Mouse (Mus musculus): ENCODE data around the gene Atxn7l3. TPM values are rescaled to one million over a fixed set of nuclear protein-coding genes. Genes with fewer than 3 reads are reported as not detected.

Gene Atxn7l3
- total and polyA plus RNA-seq, 3 experiments, result 17.4 to 21.7 (median 19.0) TPM

DNA sequence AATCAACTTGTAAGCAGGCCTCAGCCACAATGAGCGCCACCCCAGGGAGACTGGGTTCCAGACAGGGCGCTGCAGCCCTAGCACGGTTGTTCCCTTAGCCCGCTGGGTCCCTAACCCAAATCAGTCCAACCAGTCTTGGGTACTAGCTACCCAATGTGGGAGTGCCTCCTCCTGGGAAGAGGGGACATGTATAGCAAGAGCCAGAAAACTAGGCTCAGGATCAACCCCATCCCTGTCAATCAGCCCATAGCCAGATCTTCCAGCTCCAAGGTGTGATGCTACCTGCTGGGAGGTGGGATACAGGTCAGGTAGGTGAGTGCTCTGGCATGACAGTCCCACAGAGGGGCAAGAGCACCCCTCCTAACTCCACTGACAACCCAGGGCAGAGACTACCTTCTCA, 6.3 kb downstream of the Atxn7l3 start:
- H3K9ac ChIP-seq (ENCODE audit: low read depth, low read length), result no peak overlapping the region
- intact Hi-C loops (cut with DNase I), result loop anchor here (5.0 kb wide), 1 partner anchor 267 kb away; the partner anchor contains the start of gene Gpatch8
- H3K4me1 ChIP-seq (ENCODE audit: control insufficient read depth, insufficient read depth, low read length), result no peaks in the 10 kb centered on the region
- WGBS, result 94% methylated on average over 4 of the region's 4 CpGs
- no peaks in the 10 kb centered on the region for H3K27me3 ChIP-seq (ENCODE audit: control insufficient read depth, insufficient read depth, low read length)
- no peak for DNase-seq
- H3K4me3 ChIP-seq, result no peak overlapping the region
- H3K36me3 ChIP-seq (ENCODE audit: control insufficient read depth, insufficient read depth, low read length), result no peaks in the 10 kb centered on the region
- TF ChIP-seq POLR2A (IDR thresholded peaks at IDR 0.05; ENCODE audit: insufficient read depth, low read depth, low read length), result no peak
- no peak for TF ChIP-seq CTCF (IDR thresholded peaks at IDR 0.05)
- TF ChIP-seq EP300 (IDR thresholded peaks at IDR 0.05; ENCODE audit: insufficient read depth, low read depth, low read length), result no peak
- no peaks in the 10 kb centered on the region for H3K79me2 ChIP-seq (replicated peaks; ENCODE audit: control insufficient read depth, insufficient read depth, low read length)
- H3K27ac ChIP-seq, result no peak overlapping the region

DNA sequence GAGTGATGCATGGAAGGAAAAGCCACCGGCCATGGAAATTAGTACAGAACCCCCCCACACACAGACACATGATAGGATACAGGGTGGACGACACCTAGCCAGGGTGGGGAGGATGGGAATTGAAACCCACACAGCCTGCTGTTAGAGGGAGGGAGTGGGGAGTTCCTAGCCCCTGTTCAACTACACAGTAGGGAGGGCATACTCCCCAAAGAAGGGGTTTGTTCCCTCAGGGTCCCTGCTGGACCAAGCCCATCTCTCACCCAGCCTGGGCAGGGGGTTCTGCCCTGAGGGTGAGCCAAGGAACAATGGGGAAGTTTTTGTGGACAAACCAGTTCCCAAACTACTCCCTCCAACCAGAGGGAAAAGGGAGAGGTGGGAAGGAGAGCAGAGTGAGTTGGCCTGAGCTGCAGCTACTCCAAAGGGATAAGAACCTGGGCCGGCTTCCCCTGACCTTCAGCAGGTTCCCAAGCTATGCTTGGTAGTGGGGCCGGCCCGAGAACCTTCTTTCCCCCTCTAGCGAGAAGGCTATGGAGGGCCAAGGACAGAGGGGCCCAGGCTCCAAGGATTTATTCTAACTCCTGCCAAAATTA, 6.8 kb downstream of the Atxn7l3 start:
- TF ChIP-seq EP300 (IDR thresholded peaks at IDR 0.05; ENCODE audit: insufficient read depth, low read depth, low read length) (no peak), POLR2A (IDR thresholded peaks at IDR 0.05; ENCODE audit: insufficient read depth, low read depth, low read length) (no peak), CTCF (IDR thresholded peaks at IDR 0.05) (no peak)
- 67% methylated on average over 6 of the region's 6 CpGs for WGBS
- intact Hi-C loops (cut with DNase I), result loop anchor here (5.0 kb wide), 1 partner anchor 268 kb away; the partner anchor contains the start of gene Gpatch8
- no peak overlapping the region for H3K4me3 ChIP-seq
- no peak for DNase-seq
- H3K27ac ChIP-seq, result no peak overlapping the region
- H3K4me1 ChIP-seq (ENCODE audit: control insufficient read depth, insufficient read depth, low read length), result no peaks in the 10 kb centered on the region
- H3K36me3 ChIP-seq (ENCODE audit: control insufficient read depth, insufficient read depth, low read length), result no peaks in the 10 kb centered on the region
- no peak overlapping the region for H3K9ac ChIP-seq (ENCODE audit: low read depth, low read length)
- H3K27me3 ChIP-seq (ENCODE audit: control insufficient read depth, insufficient read depth, low read length), result no peaks in the 10 kb centered on the region
- H3K79me2 ChIP-seq (replicated peaks; ENCODE audit: control insufficient read depth, insufficient read depth, low read length), result no peaks in the 10 kb centered on the region

DNA sequence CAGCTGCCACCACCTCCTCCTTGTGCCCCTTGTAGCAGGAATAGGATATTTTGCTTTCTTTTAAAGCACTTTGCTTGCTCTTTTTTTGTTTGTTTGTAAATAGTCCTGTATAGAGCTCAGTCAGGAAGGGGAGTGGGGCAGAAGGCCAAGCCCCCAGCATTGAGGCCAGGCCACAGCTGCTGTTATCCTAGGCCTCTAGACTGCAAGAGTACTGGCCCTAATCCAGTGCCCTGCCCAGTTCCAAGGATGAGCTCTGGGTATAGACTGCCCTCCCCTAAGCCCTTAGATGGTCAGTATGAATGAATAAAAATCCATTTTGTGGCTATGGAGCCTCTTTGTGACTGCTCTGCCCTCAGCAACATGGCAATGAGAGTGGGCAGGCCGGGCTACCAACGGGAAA, 7.5 kb downstream of the Atxn7l3 start:
- no peak overlapping the region for H3K27ac ChIP-seq
- H3K36me3 ChIP-seq (ENCODE audit: control insufficient read depth, insufficient read depth, low read length), result no peaks in the 10 kb centered on the region
- H3K4me1 ChIP-seq (ENCODE audit: control insufficient read depth, insufficient read depth, low read length), result no peaks in the 10 kb centered on the region
- no peaks in the 10 kb centered on the region for H3K79me2 ChIP-seq (replicated peaks; ENCODE audit: control insufficient read depth, insufficient read depth, low read length)
- intact Hi-C loops (cut with DNase I), result no loop called here
- no peaks in the 10 kb centered on the region for H3K27me3 ChIP-seq (ENCODE audit: control insufficient read depth, insufficient read depth, low read length)
- no peak for TF ChIP-seq CTCF (IDR thresholded peaks at IDR 0.05)
- TF ChIP-seq POLR2A (IDR thresholded peaks at IDR 0.05; ENCODE audit: insufficient read depth, low read depth, low read length), result no peak
- TF ChIP-seq EP300 (IDR thresholded peaks at IDR 0.05; ENCODE audit: insufficient read depth, low read depth, low read length), result no peak
- 70% methylated on average over 2 of the region's 2 CpGs for WGBS
- no peak for DNase-seq
- H3K4me3 ChIP-seq, result no peak overlapping the region
- no peak overlapping the region for H3K9ac ChIP-seq (ENCODE audit: low read depth, low read length)

DNA sequence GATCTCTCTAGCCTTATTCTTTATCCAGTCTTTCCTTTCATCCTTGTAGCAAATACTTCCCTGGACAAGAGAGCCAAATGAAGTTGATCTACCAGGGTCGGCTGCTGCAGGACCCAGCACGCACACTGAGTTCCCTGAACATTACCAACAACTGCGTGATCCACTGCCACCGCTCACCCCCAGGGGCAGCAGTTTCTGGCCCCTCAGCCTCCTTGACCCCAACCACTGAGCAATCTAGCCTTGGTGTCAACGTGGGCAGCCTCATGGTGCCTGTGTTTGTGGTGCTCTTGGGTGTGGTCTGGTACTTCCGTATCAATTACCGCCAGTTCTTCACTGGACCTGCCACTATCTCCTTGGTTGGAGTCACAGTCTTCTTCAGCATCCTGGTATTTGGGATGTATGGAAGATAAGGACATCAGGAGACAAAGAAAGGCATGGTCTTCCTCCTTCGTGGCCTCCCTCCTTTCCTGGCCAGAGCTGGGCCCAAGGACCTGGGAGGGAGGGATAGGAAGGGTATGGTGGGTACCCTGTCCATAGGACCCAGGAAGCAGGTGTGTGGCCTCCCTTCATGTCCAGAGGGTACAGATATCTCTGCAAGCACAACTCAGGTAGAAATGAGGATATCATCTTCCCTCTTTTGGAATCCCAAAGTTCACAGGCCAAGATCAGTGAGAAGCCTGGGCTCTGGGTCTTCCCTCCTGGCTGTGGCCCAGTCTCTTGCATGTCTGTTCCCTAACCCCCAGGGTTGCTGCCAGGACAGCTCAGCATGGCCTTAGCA, 8.2 kb downstream of the Atxn7l3 start:
- Histone ChIP-seq H3K4me3 (no peak overlapping the region), H3K27ac (no peak overlapping the region), H3K4me1 (ENCODE audit: control insufficient read depth, insufficient read depth, low read length) (no peaks in the 10 kb centered on the region), H3K9ac (ENCODE audit: low read depth, low read length) (no peak overlapping the region), H3K36me3 (ENCODE audit: control insufficient read depth, insufficient read depth, low read length) (no peaks in the 10 kb centered on the region), H3K79me2 (replicated peaks; ENCODE audit: control insufficient read depth, insufficient read depth, low read length) (no peaks in the 10 kb centered on the region), H3K27me3 (ENCODE audit: control insufficient read depth, insufficient read depth, low read length) (no peaks in the 10 kb centered on the region)
- intact Hi-C loops (cut with DNase I), result no loop called here
- TF ChIP-seq CTCF (IDR thresholded peaks at IDR 0.05), result no peak
- no peak for TF ChIP-seq EP300 (IDR thresholded peaks at IDR 0.05; ENCODE audit: insufficient read depth, low read depth, low read length)
- TF ChIP-seq POLR2A (IDR thresholded peaks at IDR 0.05; ENCODE audit: insufficient read depth, low read depth, low read length), result no peak
- 76% methylated on average over 8 of the region's 8 CpGs for WGBS
- no peak for DNase-seq

DNA sequence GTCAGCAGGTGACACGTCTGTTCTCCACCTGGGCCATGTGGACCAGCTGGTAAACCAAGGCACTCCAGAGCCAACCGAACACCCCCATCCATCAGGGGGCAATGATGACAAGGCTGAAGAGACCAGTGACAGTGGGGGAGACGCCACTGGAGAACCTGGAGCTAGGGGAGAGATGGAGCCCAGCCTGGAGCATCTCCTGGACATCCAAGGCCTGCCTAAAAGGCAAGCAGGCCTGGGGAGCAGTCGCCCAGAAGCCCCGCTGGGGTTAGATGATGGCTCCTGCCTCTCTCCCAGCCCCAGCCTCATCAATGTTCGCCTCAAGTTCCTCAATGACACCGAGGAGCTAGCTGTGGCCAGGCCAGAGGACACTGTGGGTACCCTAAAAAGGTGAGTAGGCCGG, 8.9 kb downstream of the Atxn7l3 start:
- no peaks in the 10 kb centered on the region for H3K4me1 ChIP-seq (ENCODE audit: control insufficient read depth, insufficient read depth, low read length)

More for the DNA sequence above, 8.9 kb downstream of the Atxn7l3 start:
- Histone ChIP-seq H3K27ac (no peak overlapping the region), H3K79me2 (replicated peaks; ENCODE audit: control insufficient read depth, insufficient read depth, low read length) (no peaks in the 10 kb centered on the region), H3K36me3 (ENCODE audit: control insufficient read depth, insufficient read depth, low read length) (no peaks in the 10 kb centered on the region), H3K27me3 (ENCODE audit: control insufficient read depth, insufficient read depth, low read length) (no peaks in the 10 kb centered on the region), H3K4me3 (no peak overlapping the region), H3K9ac (ENCODE audit: low read depth, low read length) (no peak overlapping the region)
- intact Hi-C loops (cut with DNase I), result no loop called here
- no peak for TF ChIP-seq POLR2A (IDR thresholded peaks at IDR 0.05; ENCODE audit: insufficient read depth, low read depth, low read length)
- TF ChIP-seq EP300 (IDR thresholded peaks at IDR 0.05; ENCODE audit: insufficient read depth, low read depth, low read length), result no peak
- no peak for TF ChIP-seq CTCF (IDR thresholded peaks at IDR 0.05)
- no peak for DNase-seq
- WGBS, result 84% methylated on average over 8 of the region's 8 CpGs

Measured in heart, adult 2 months (tissue).